Mouse (Mus musculus): ENCODE data around the gene Lhfp. TPM values are rescaled to one million over a fixed set of nuclear protein-coding genes. Genes with fewer than 3 reads are reported as not detected.

Lhfp gene
- polyA plus RNA-seq (2015; fragmentation: Nextera tagmentation; extraction: Ambion mirVana), result 51.2 and 59.9 TPM in 2 replicates

GRCm38 (mm10) chr3:53041411-53042239 lies at the start of gene Lhfp:
Gene Lhfp (plus strand): TSS chr3:53041528.
- Histone ChIP-seq H3K4me3 (replicated peaks; ENCODE audit: low read length) (peak within 1 kb of the TSS; percentile 78), H3K4me1 (ENCODE audit: control insufficient read depth, insufficient read depth, low read length) (peaks cover 9% of the 10 kb centered on the region), H3K27me3 (ENCODE audit: control insufficient read depth, insufficient read depth, low read length) (no peaks in the 10 kb centered on the region), H3K4me2 (ENCODE audit: low read depth, low read length) (peak within 1 kb of the TSS; percentile 74), H3K9ac (ENCODE audit: low read length) (peak within 1 kb of the TSS; percentile 83), H3K9me3 (replicated peaks; ENCODE audit: control insufficient read depth, low read length) (no peaks in the 10 kb centered on the region), H3K27ac (ENCODE audit: low read length) (peak within 1 kb of the TSS; percentile 74), H3K36me3 (ENCODE audit: control insufficient read depth, insufficient read depth, low read length) (no peaks in the 10 kb centered on the region)
- peak; percentile 89 for ATAC-seq (ENCODE audit: insufficient read depth, low FRiP score)
- 0% methylated on average over 53 of the region's 58 CpGs for WGBS

GRCm38 (mm10) chr3:52993296-52993695 lies 48.0 kb upstream of the Lhfp start:
- Histone ChIP-seq H3K9me3 (replicated peaks; ENCODE audit: control insufficient read depth, low read length) (no peaks in the 10 kb centered on the region), H3K4me1 (ENCODE audit: control insufficient read depth, insufficient read depth, low read length) (no peaks in the 10 kb centered on the region), H3K9ac (ENCODE audit: low read length) (no peak overlapping the region), H3K27ac (ENCODE audit: low read length) (no peak overlapping the region), H3K4me2 (ENCODE audit: low read depth, low read length) (no peak overlapping the region), H3K4me3 (replicated peaks; ENCODE audit: low read length) (no peak overlapping the region), H3K36me3 (ENCODE audit: control insufficient read depth, insufficient read depth, low read length) (peaks cover 15% of the 10 kb centered on the region; the same call in 1 of the 2 replicates), H3K27me3 (ENCODE audit: control insufficient read depth, insufficient read depth, low read length) (no peaks in the 10 kb centered on the region)
- 87% methylated on average over 9 of the region's 10 CpGs for WGBS
- no peak for ATAC-seq (ENCODE audit: insufficient read depth, low FRiP score)

GRCm38 (mm10) chr3:52994666-52995065 lies 46.7 kb upstream of the Lhfp start:
- ATAC-seq (ENCODE audit: insufficient read depth, low FRiP score), result no peak

GRCm38 (mm10) chr3:52996635-52997034 lies 44.7 kb upstream of the Lhfp start:
- H3K27ac ChIP-seq (ENCODE audit: low read length), result no peak overlapping the region
- H3K27me3 ChIP-seq (ENCODE audit: control insufficient read depth, insufficient read depth, low read length), result no peaks in the 10 kb centered on the region
- no peak overlapping the region for H3K9ac ChIP-seq (ENCODE audit: low read length)
- H3K4me3 ChIP-seq (replicated peaks; ENCODE audit: low read length), result no peak overlapping the region
- peaks cover 24% of the 10 kb centered on the region; the same call in 1 of the 2 replicates for H3K36me3 ChIP-seq (ENCODE audit: control insufficient read depth, insufficient read depth, low read length)
- no peaks in the 10 kb centered on the region for H3K4me1 ChIP-seq (ENCODE audit: control insufficient read depth, insufficient read depth, low read length)
- H3K4me2 ChIP-seq (ENCODE audit: low read depth, low read length), result no peak overlapping the region
- no peak for ATAC-seq (ENCODE audit: insufficient read depth, low FRiP score)
- no peaks in the 10 kb centered on the region for H3K9me3 ChIP-seq (replicated peaks; ENCODE audit: control insufficient read depth, low read length)
- 90% methylated on average over 5 of the region's 5 CpGs for WGBS

More at GRCm38 (mm10) chr3:52994666-52995065, 46.7 kb upstream of the Lhfp start:
- Histone ChIP-seq H3K27me3 (ENCODE audit: control insufficient read depth, insufficient read depth, low read length) (no peaks in the 10 kb centered on the region), H3K4me1 (ENCODE audit: control insufficient read depth, insufficient read depth, low read length) (no peaks in the 10 kb centered on the region), H3K9me3 (replicated peaks; ENCODE audit: control insufficient read depth, low read length) (no peaks in the 10 kb centered on the region), H3K4me2 (ENCODE audit: low read depth, low read length) (no peak overlapping the region), H3K4me3 (replicated peaks; ENCODE audit: low read length) (no peak overlapping the region), H3K9ac (ENCODE audit: low read length) (no peak overlapping the region), H3K36me3 (ENCODE audit: control insufficient read depth, insufficient read depth, low read length) (peaks cover 9% of the 10 kb centered on the region; the same call in 1 of the 2 replicates), H3K27ac (ENCODE audit: low read length) (no peak overlapping the region)
- 75% methylated on average over 5 of the region's 5 CpGs for WGBS

GRCm38 (mm10) chr3:52997381-52997780 lies 43.9 kb upstream of the Lhfp start:
- H3K4me2 ChIP-seq (ENCODE audit: low read depth, low read length), result no peak overlapping the region
- H3K27ac ChIP-seq (ENCODE audit: low read length), result no peak overlapping the region
- no peak overlapping the region for H3K9ac ChIP-seq (ENCODE audit: low read length)
- no peaks in the 10 kb centered on the region for H3K9me3 ChIP-seq (replicated peaks; ENCODE audit: control insufficient read depth, low read length)
- H3K4me3 ChIP-seq (replicated peaks; ENCODE audit: low read length), result no peak overlapping the region
- peaks cover 3% of the 10 kb centered on the region; the same call in 1 of the 2 replicates for H3K4me1 ChIP-seq (ENCODE audit: control insufficient read depth, insufficient read depth, low read length)
- H3K36me3 ChIP-seq (ENCODE audit: control insufficient read depth, insufficient read depth, low read length), result 0 out of 2 replicates have a peak, but pooled peaks cover 20% of the 10 kb centered on the region
- no peak for ATAC-seq (ENCODE audit: insufficient read depth, low FRiP score)
- no peaks in the 10 kb centered on the region for H3K27me3 ChIP-seq (ENCODE audit: control insufficient read depth, insufficient read depth, low read length)
- 63% methylated on average over 1 of the region's 1 CpGs for WGBS

GRCm38 (mm10) chr3:52999016-52999744 lies 42.1 kb upstream of the Lhfp start:
- no peak overlapping the region for H3K4me3 ChIP-seq (replicated peaks; ENCODE audit: low read length)
- WGBS, result 70% methylated on average over 15 of the region's 15 CpGs
- no peaks in the 10 kb centered on the region for H3K27me3 ChIP-seq (ENCODE audit: control insufficient read depth, insufficient read depth, low read length)

GRCm38 (mm10) chr3:52999996-53000395 lies 41.3 kb upstream of the Lhfp start:
- no peak for ATAC-seq (ENCODE audit: insufficient read depth, low FRiP score)
- no peaks in the 10 kb centered on the region for H3K9me3 ChIP-seq (replicated peaks; ENCODE audit: control insufficient read depth, low read length)
- H3K27ac ChIP-seq (ENCODE audit: low read length), result no peak overlapping the region
- H3K36me3 ChIP-seq (ENCODE audit: control insufficient read depth, insufficient read depth, low read length), result 0 out of 2 replicates have a peak, but pooled peaks cover 20% of the 10 kb centered on the region
- H3K4me3 ChIP-seq (replicated peaks; ENCODE audit: low read length), result no peak overlapping the region
- peaks cover 3% of the 10 kb centered on the region; the same call in 1 of the 2 replicates for H3K4me1 ChIP-seq (ENCODE audit: control insufficient read depth, insufficient read depth, low read length)
- WGBS, result 72% methylated on average over 3 of the region's 3 CpGs
- H3K4me2 ChIP-seq (ENCODE audit: low read depth, low read length), result no peak overlapping the region
- H3K27me3 ChIP-seq (ENCODE audit: control insufficient read depth, insufficient read depth, low read length), result no peaks in the 10 kb centered on the region
- H3K9ac ChIP-seq (ENCODE audit: low read length), result no peak overlapping the region

More at GRCm38 (mm10) chr3:52999016-52999744, 42.1 kb upstream of the Lhfp start:
- no peak for ATAC-seq (ENCODE audit: insufficient read depth, low FRiP score)
- Histone ChIP-seq H3K4me2 (ENCODE audit: low read depth, low read length) (no peak overlapping the region), H3K36me3 (ENCODE audit: control insufficient read depth, insufficient read depth, low read length) (0 out of 2 replicates have a peak, but pooled peaks cover 20% of the 10 kb centered on the region), H3K27ac (ENCODE audit: low read length) (no peak overlapping the region), H3K4me1 (ENCODE audit: control insufficient read depth, insufficient read depth, low read length) (peaks cover 3% of the 10 kb centered on the region; the same call in 1 of the 2 replicates), H3K9ac (ENCODE audit: low read length) (no peak overlapping the region), H3K9me3 (replicated peaks; ENCODE audit: control insufficient read depth, low read length) (no peaks in the 10 kb centered on the region)

GRCm38 (mm10) chr3:53002076-53002475 lies 39.3 kb upstream of the Lhfp start:
- Histone ChIP-seq H3K9me3 (replicated peaks; ENCODE audit: control insufficient read depth, low read length) (no peaks in the 10 kb centered on the region), H3K36me3 (ENCODE audit: control insufficient read depth, insufficient read depth, low read length) (0 out of 2 replicates have a peak, but pooled peaks cover 19% of the 10 kb centered on the region), H3K4me3 (replicated peaks; ENCODE audit: low read length) (no peak overlapping the region), H3K4me2 (ENCODE audit: low read depth, low read length) (no peak overlapping the region), H3K27ac (ENCODE audit: low read length) (no peak overlapping the region), H3K9ac (ENCODE audit: low read length) (no peak overlapping the region), H3K4me1 (ENCODE audit: control insufficient read depth, insufficient read depth, low read length) (peaks cover 3% of the 10 kb centered on the region; the same call in 1 of the 2 replicates), H3K27me3 (ENCODE audit: control insufficient read depth, insufficient read depth, low read length) (no peaks in the 10 kb centered on the region)
- 49% methylated on average over 6 of the region's 6 CpGs for WGBS
- no peak for ATAC-seq (ENCODE audit: insufficient read depth, low FRiP score)

Data from stomach, embryonic 16.5 days (tissue).